Mouse (Mus musculus) thymus, postnatal 0 days (tissue): ENCODE data around the gene Tmem175. TPM values are rescaled to one million over a fixed set of nuclear protein-coding genes. Genes with fewer than 3 reads are reported as not detected.

Experiments used
- DNase-seq: peaks from one replicate; pipeline ENCODE4 v3.0.0-alpha.2; 2015; ENCODE audit warnings: low spot score
- polyA plus RNA-seq: library from polyadenylated mRNA; unstranded; fragments of >200 nt; fragmentation: Nextera tagmentation; extraction: Ambion mirVana; gene quantifications from 2 replicates; pipeline ENCODE4 v1.2.1, GENCODE M21; 2015

Tmem175 gene
- polyA plus RNA-seq, 1 experiment from 2014 or later = 25.2 TPM

- DNase-seq = no peak
Observed at GRCm38 (mm10) chr5:108677605-108678295, 48.2 kb downstream of the Tmem175 start.

DNA sequence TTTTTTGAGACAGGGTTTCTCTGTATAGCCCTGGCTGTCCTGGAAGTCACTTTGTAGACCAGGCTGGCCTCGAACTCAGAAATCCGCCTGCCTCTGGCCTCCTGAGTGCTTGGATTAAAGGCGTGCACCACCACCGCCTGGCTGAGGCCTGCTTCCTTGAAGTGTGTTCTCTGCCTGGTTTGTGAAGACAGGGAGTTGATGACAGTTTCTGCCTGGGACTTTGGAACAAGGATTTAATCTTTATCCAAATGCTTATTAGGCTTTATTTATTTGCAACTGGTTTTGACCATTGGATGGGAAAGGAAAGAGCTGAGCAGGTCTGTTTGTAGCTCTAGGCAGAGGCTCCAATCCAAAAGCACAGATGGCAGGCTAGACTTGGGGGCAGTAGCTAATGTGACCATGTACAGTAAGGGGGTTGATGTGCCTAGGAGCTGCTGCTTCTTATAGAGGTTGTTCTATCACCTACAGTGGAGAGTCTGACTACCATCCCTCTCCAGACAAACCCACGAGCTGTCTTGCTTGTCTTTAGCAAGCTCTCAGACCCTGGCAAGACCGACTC lies 48.8 kb downstream of the Tmem175 start:
- DNase-seq = no peak

DNA sequence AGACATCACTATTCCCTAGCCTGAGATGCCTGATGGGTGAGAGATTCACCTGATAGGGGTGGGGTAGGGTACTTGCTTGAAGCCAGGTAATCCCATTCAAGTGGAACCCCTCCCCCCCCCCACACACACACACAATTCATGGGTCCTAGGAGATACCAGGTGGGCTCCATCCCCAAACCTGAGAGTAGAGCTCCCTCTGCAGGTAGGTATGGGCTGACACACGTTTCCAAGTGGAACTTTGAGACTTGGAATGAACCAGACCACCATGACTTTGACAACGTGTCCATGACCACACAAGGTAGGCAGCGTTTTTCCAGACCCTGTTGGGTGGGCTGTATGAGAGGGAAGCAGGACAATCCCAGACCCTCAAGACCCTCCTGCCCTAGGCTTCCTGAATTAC lies 50.3 kb downstream of the Tmem175 start:
- DNase-seq = peak; percentile 14

DNA sequence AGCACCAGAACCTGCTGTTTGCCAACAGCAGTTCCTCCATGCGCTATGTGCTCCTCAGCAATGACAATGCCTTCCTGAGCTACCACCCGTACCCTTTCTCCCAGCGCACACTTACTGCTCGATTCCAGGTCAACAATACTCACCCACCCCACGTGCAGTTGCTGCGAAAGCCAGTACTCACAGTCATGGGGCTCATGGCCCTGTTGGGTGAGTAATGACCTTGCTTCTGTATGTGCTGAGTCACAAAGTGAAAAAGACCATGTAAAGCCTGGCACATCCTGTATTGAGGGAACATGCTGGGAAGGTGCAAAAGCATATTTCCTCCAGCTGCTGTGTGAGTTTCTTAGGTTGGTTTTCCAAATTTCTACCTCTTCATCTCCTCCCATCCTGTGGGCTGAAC lies 51.3 kb downstream of the Tmem175 start:
- DNase-seq = no peak

DNA sequence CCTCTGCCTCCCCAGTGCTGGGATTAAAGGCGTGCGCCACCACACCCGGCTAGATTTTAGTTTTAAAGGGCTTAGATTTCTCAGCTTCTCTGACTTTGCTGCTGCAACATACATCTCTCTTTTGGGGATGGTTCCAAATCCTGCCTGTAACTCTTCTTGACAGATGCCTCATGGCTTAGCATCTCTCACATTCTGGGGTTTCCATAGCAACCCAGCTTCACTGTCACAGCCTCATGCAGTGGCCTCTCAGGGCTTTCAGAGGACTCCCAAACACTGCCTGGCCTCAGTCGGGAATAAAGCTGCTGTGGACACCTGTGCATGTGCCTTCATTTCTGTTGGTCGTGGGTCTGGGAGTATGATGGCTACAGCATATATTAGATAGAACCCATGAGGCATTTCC lies 59.5 kb downstream of the Tmem175 start:
- no peak for DNase-seq

DNA sequence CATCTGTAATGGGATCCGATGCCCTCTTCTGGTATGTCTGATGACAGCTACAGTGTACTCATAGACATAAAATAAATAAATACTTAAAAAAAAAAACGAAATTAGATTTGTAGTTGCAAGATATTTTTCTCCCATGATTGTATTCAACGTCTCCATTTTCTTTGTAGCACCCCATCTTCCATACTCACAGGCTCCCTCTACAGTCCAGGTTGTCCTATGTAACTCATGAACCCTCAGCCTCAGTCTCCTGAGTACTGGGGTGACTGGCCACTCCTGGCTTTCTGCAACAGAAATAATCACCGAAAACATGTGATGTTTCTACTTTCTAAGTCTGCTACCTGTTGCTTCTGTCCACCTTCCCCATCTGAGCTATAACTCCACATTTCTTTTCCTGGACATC lies 61.6 kb downstream of the Tmem175 start:
- DNase-seq = no peak

DNA sequence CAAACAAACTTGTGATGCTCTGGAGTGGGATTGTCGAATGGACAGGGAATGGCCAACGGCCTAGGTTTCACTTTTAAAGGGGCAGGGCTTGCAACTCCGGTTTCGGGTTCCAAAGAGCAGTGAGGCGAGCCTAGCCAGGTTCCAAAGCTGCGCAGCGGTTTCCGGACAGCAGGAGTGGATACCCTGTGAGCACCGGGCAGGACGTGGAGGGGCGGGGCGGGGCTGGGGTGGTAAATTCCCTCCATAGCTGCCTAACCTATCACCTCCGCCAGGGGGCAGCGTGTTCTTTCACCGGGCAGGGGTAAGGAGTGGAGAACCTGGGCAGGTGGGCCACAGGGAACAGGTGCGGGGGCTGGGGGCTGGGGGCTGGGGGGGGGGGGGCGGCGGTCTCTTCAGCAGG lies 62.7 kb downstream of the Tmem175 start, which contains the start of gene Fgfrl1:
Gene Fgfrl1, plus strand, starts transcription at position 112 of the 400 bp plus-strand sequence.
- peak; percentile 78 for DNase-seq

DNA sequence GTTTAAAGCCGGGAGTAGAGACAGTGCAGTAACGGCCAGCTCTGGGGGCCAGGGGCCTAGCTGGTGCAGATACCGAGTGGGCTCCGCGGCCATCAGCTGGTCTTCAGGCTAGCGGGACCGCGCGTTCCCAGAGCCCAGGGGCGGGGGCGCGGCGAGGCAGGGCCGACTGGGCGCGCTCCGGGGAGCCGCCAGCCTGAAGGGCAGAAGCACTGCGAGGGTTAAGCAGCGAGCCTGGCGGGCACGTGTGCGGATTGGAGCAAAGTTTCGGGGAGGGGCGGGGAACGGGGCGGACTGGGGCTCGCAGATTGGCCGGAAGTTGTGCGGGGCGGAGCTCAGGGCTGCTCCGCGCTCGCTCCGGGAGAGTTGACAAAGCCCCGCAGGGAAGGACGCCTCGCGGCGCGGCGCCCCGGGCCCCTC lies 64.3 kb downstream of the Tmem175 start:
- DNase-seq = peak; percentile 94

GRCm38 (mm10) chr5:108694352-108695261 lies 65.0 kb downstream of the Tmem175 start:
- DNase-seq = peak; percentile 20

- DNase-seq = no peak
Observed at GRCm38 (mm10) chr5:108695861-108696260, 66.3 kb downstream of the Tmem175 start.

DNA sequence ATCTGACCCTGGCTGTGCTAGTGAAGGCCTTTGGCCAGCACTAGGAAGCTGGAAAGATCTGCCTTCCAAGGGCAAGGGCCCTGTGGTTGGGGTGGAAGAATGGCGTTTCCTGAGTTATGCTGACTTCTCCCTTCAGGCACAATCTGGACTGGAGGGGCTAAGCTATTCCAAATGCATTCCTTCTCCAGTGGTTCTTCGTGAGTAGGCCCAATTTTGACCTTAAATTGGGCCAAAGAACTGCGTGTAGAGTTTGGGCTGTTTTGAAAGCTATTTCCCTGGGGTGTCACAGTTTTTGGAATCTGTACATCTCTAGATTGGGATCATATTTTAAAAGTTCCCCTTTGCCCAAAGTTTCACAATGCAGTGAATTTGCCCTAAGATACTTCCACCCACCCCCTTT lies 67.0 kb downstream of the Tmem175 start:
- DNase-seq = no peak

GRCm38 (mm10) chr5:108697341-108697753 lies 67.8 kb downstream of the Tmem175 start:
- DNase-seq = no peak

Other genes with a start within 250 kb of the Tmem175 start
- 0.14 and 0.17 TPM in 2 replicates for gene Pde6b, start 241.4 kb upstream of the Tmem175 start, polyA plus RNA-seq
- 551 and 578 TPM in 2 replicates for gene Atp5k, start 195.3 kb upstream of the Tmem175 start, polyA plus RNA-seq
- 0.14 and 0.27 TPM in 2 replicates for gene Mfsd7a, start 180.9 kb upstream of the Tmem175 start, polyA plus RNA-seq
- gene Pcgf3, start 168.5 kb upstream of the Tmem175 start, polyA plus RNA-seq = 7.8 and 8.3 TPM in 2 replicates
- gene Cplx1, start 79.7 kb upstream of the Tmem175 start, polyA plus RNA-seq = 0.20 and 0.22 TPM in 2 replicates
- 44.6 and 50.1 TPM in 2 replicates for gene Gak, start within 50 bp of the Tmem175 start, polyA plus RNA-seq
- gene Idua, start 30.6 kb downstream of the Tmem175 start, polyA plus RNA-seq = 5.4 and 6.2 TPM in 2 replicates
- 5.0 and 6.6 TPM in 2 replicates for gene Dgkq, start 39.9 kb downstream of the Tmem175 start, polyA plus RNA-seq
- 0.14 and 0.20 TPM in 2 replicates for gene Slc26a1, start 45.8 kb downstream of the Tmem175 start, polyA plus RNA-seq
- 4.1 and 5.1 TPM in 2 replicates for gene Fgfrl1, start 62.6 kb downstream of the Tmem175 start, polyA plus RNA-seq
- not detected in 2 replicates for gene Rnf212, start 145.2 kb downstream of the Tmem175 start, polyA plus RNA-seq
- not detected in 2 replicates for gene Tmed11, start 165.6 kb downstream of the Tmem175 start, polyA plus RNA-seq
- gene Vmn2r8, start 179.1 kb downstream of the Tmem175 start, polyA plus RNA-seq = not detected in 2 replicates
- not detected in 2 replicates for gene Vmn2r9, start 222.8 kb downstream of the Tmem175 start, polyA plus RNA-seq